15 mouse cellular contexts compared by ENCODE assay signal in genomic region chrX:58033521-58033920, GRCm38 (mm10). TPM values are rescaled to one million over a fixed set of nuclear protein-coding genes. Genes with fewer than 3 reads are reported as not detected.
A peak's percentile ranks its signal among the peaks of the same experiment; 100 is the strongest.
DNase-seq lines count a peak whose midpoint lies in the region; ATAC-seq lines count a peak whose summit lies in the region.
"Had no signal": no experiment of that assay in that cellular context is flagged by ENCODE, and none has a peak within 500 bp of the region (broad histone marks: within the 10 kb centered on the region; RNA-seq: fewer than 3 reads in every experiment).

No protein-coding gene starts in this region.

- H3K4me2 ChIP-seq in embryonic facial prominence, embryonic 12.5 days (replicated peaks), result 0 out of 2 replicates have a peak overlapping the region, but pooled peaks have one; percentile 7
- H3K4me2 ChIP-seq in hindbrain, embryonic 14.5 days (replicated peaks), result peak overlapping the region; percentile 53
- peak overlapping the region; percentile 58 for H3K4me2 ChIP-seq in midbrain, embryonic 14.5 days (ENCODE audit: low read length)

- WGBS in embryonic facial prominence, embryonic 12.5 days, result 18% methylated on average over 22 of the region's 22 CpGs
- WGBS in hindbrain, embryonic 14.5 days, result 16% methylated on average over 22 of the region's 22 CpGs
- WGBS in midbrain, embryonic 14.5 days, result 20% methylated on average over 22 of the region's 22 CpGs

- H3K9me3 ChIP-seq in embryonic facial prominence, embryonic 12.5 days, result no peaks in the 10 kb centered on the region
- no peaks in the 10 kb centered on the region for H3K9me3 ChIP-seq in hindbrain, embryonic 14.5 days (ENCODE audit: control insufficient read depth, low read length)
- no peaks in the 10 kb centered on the region for H3K9me3 ChIP-seq in midbrain, embryonic 14.5 days (ENCODE audit: control insufficient read depth, low read length)

- peak overlapping the region; percentile 9; the same call in 1 of the 2 replicates for H3K4me3 ChIP-seq in embryonic facial prominence, embryonic 12.5 days
- peak overlapping the region; percentile 43 for H3K4me3 ChIP-seq in hindbrain, embryonic 14.5 days (replicated peaks; ENCODE audit: low read length)
- peak overlapping the region; percentile 45 for H3K4me3 ChIP-seq in midbrain, embryonic 14.5 days (replicated peaks; ENCODE audit: low read depth, low read length)
- H3K4me3 ChIP-seq: gastrocnemius, adult 2 months had no signal

- H3K36me3 ChIP-seq in embryonic facial prominence, embryonic 12.5 days, result no peaks in the 10 kb centered on the region
- no peaks in the 10 kb centered on the region for H3K36me3 ChIP-seq in hindbrain, embryonic 14.5 days (replicated peaks; ENCODE audit: control insufficient read depth, insufficient read depth)
- no peaks in the 10 kb centered on the region for H3K36me3 ChIP-seq in midbrain, embryonic 14.5 days (ENCODE audit: control insufficient read depth, insufficient read depth, low read length)

- peaks cover 40% of the 10 kb centered on the region for H3K27me3 ChIP-seq in embryonic facial prominence, embryonic 12.5 days
- peaks cover 18% of the 10 kb centered on the region for H3K27me3 ChIP-seq in hindbrain, embryonic 14.5 days (ENCODE audit: control insufficient read depth, insufficient read depth, low read length)
- H3K27me3 ChIP-seq in midbrain, embryonic 14.5 days (ENCODE audit: control insufficient read depth, insufficient read depth, low read length), result no peaks in the 10 kb centered on the region

- ATAC-seq in embryonic facial prominence, embryonic 12.5 days (ENCODE audit: insufficient number of reproducible peaks, insufficient read depth, low FRiP score, low TSS enrichment), result no peak
- no peak for ATAC-seq in hindbrain, embryonic 14.5 days (ENCODE audit: low FRiP score)
- ATAC-seq in midbrain, embryonic 14.5 days (ENCODE audit: low FRiP score, low TSS enrichment), result no peak

- no peak overlapping the region for H3K27ac ChIP-seq in embryonic facial prominence, embryonic 12.5 days
- peak overlapping the region; percentile 80; the same call in 1 of the 2 replicates for H3K27ac ChIP-seq in hindbrain, embryonic 14.5 days
- peak overlapping the region; percentile 45; the same call in 1 of the 2 replicates for H3K27ac ChIP-seq in midbrain, embryonic 14.5 days (replicated peaks; ENCODE audit: low read depth, low read length)
- H3K27ac ChIP-seq: gastrocnemius, adult 2 months had no signal

- DNase-seq in embryo, embryonic 10.5 days (ENCODE audit: low spot score), result peak; percentile 26
- DNase-seq in embryo, embryonic 11 days, result no peak
- DNase-seq in hindbrain, embryonic 14.5 days (ENCODE audit: low spot score), result no peak
- no peak for DNase-seq in midbrain, embryonic 14.5 days
- DNase-seq in natural killer cell, adult 2 months (ENCODE audit: low spot score in 2 of 2), result no peak
- no peak for DNase-seq in right cerebral cortex, postnatal 25 days
- no peak for DNase-seq in layer of hippocampus, adult 18-20 months (ENCODE audit: low spot score in 2 of 2)
- DNase-seq: cerebellum, adult 11-12 months; gastrocnemius, adult 2 months; kidney, postnatal 25 days; left cerebral cortex, postnatal 4 days had no signal

- H3K9ac ChIP-seq in embryonic facial prominence, embryonic 12.5 days, result no peak overlapping the region
- peak overlapping the region; percentile 64 for H3K9ac ChIP-seq in hindbrain, embryonic 14.5 days
- H3K9ac ChIP-seq in midbrain, embryonic 14.5 days (replicated peaks; ENCODE audit: low read length), result peak overlapping the region; percentile 62

- H3K4me1 ChIP-seq in embryonic facial prominence, embryonic 12.5 days, result no peaks in the 10 kb centered on the region
- H3K4me1 ChIP-seq in hindbrain, embryonic 14.5 days (replicated peaks; ENCODE audit: control insufficient read depth, insufficient read depth, low read length), result no peaks in the 10 kb centered on the region
- H3K4me1 ChIP-seq in midbrain, embryonic 14.5 days (ENCODE audit: control insufficient read depth, insufficient read depth, low read length), result no peaks in the 10 kb centered on the region

RNA-seq across cellular contexts. Expression of gene Zic3, which starts 11.0 kb away (rescaled TPM):
- polyA plus RNA-seq in embryonic facial prominence, embryonic 12.5 days (2016; fragmentation: Nextera tagmentation; extraction: Ambion mirVana), result 3.2 and 3.4 TPM in 2 replicates
- 17.1 and 18.9 TPM in 2 replicates for polyA plus RNA-seq in hindbrain, embryonic 14.5 days (2014; fragmentation: Nextera tagmentation; extraction: Ambion mirVana)
- polyA plus RNA-seq in midbrain, embryonic 14.5 days (2014; fragmentation: Nextera tagmentation; extraction: Ambion mirVana), result 19.9 and 26.9 TPM in 2 replicates
- 1 to 10 TPM; 1.3 to 3.5 TPM for total RNA-seq in layer of hippocampus, adult 18-20 months (2021)
- total RNA-seq: adrenal gland, adult 18-20 months; gastrocnemius, adult 2 months had no signal
- polyA plus RNA-seq: spleen, adult 2 months; urinary bladder, adult 2 months had no signal

Comparison
In these comparisons a context has a peak if more than half of its experiments do, and no peak if none do; other contexts are left out.
1. H3K4me2 ChIP-seq: peak in every context shown above with its lines; median percentile 58 in midbrain, embryonic 14.5 days; 53 in hindbrain, embryonic 14.5 days; 7 in embryonic facial prominence, embryonic 12.5 days.